Mouse (Mus musculus) ES-Bruce4 (cell line): ENCODE results near the gene Ccdc169.

Experiments used
- CTCF ChIP-seq: IDR thresholded peaks from one replicate; pipeline ENCODE4 v1.8.1; 2011; ENCODE audit warnings: low read depth, low read length
- POLR2A ChIP-seq: IDR thresholded peaks from one replicate; pipeline ENCODE4 v1.8.1; 2011; ENCODE audit warnings: low read length; ENCODE audit not compliant: insufficient read depth

GRCm38 (mm10) chr3:55177271-55177670 is 40.1 kb downstream of the Ccdc169 start:
- TF ChIP-seq POLR2A (no peak), CTCF (no peak)
